Mouse (Mus musculus) effector memory CD4-positive, alpha-beta T cell, adult 7 months (primary cell): ENCODE measurements around the gene Mis18a. TPM values are rescaled to one million over a fixed set of nuclear protein-coding genes. Genes with fewer than 3 reads are reported as not detected.

Experiments
- polyA plus RNA-seq: library from polyadenylated mRNA; unstranded; fragments of 100-300 nt; shearing (Covaris generic); gene quantifications from one replicate; pipeline ENCODE4 v1.2.1, GENCODE M21; 2017

Mis18a gene
- polyA plus RNA-seq: 38.7 TPM

GRCm38 (mm10) chr16:90727233-90728115 lies at the start of gene Mis18a:
TSS of gene Mis18a (minus strand) at chr16:90727404.

GRCm38 (mm10) chr16:90738092-90738956 lies 11.1 kb upstream of the Mis18a start, which contains the start of gene Mrap:
TSS of gene Mrap (plus strand) at chr16:90738207.

Other genes with a start within 250 kb of the Mis18a start
- gene Mrap, start 10.8 kb upstream of the Mis18a start, polyA plus RNA-seq: not detected
- 16.4 TPM for gene Urb1, start 83.0 kb upstream of the Mis18a start, polyA plus RNA-seq
- gene Eva1c, start 99.3 kb upstream of the Mis18a start, polyA plus RNA-seq: not detected
- 26.6 TPM for gene Cfap298, start 207.7 kb upstream of the Mis18a start, polyA plus RNA-seq